25 mouse cellular contexts compared by ENCODE assay signal in the genomic region with DNA sequence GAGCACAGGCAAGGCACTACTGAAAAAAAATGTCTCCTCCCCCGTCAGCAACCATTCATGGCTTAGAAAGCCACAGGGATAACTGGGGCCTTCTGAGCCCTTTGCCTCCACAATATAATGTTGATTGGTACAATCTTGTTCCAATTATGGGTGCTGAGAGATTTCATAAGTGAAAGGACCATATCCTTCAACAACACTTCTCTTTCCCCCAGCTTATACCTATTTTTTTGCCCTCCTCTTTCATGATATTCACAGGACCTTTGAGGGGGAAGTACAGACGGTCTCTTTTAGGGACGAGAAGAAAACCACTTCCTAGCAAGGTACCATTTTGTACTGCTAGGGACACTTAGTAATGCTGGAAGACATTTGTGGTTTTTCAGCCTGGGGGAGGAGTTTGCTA. TPM values are rescaled to one million over a fixed set of nuclear protein-coding genes. Genes with fewer than 3 reads are reported as not detected.
"Had no signal": no experiment of that assay in that cellular context is flagged by ENCODE, and none has a peak within 500 bp of the region (broad histone marks: within the 10 kb centered on the region; RNA-seq: fewer than 3 reads in every experiment).

No protein-coding gene starts in this region.

- H3K27me3 ChIP-seq: neural tube, embryonic 13.5 days; neural tube, embryonic 15.5 days; stomach, embryonic 15.5 days had no signal

- H3K27ac ChIP-seq: neural tube, embryonic 13.5 days; neural tube, embryonic 15.5 days; stomach, embryonic 15.5 days; stomach, postnatal 0 days had no signal

- H3K9me3 ChIP-seq: neural tube, embryonic 13.5 days; neural tube, embryonic 15.5 days; stomach, embryonic 15.5 days had no signal

- H3K9ac ChIP-seq: neural tube, embryonic 13.5 days; neural tube, embryonic 15.5 days; stomach, embryonic 15.5 days had no signal

- DNase-seq: retina, postnatal 1 day; right cerebral cortex, adult 18-20 months; right cerebral cortex, postnatal 14 days; right cerebral cortex, postnatal 25 days; right cerebral cortex, postnatal 4 days; spleen, adult 18-20 months; thymus, adult 18-20 months; thymus, adult 2 months; thymus, postnatal 14 days; thymus, postnatal 25 days; thymus, postnatal 36 days; thymus, postnatal 4 days had no signal

- H3K36me3 ChIP-seq: neural tube, embryonic 13.5 days; neural tube, embryonic 15.5 days; stomach, embryonic 15.5 days had no signal

- H3K4me3 ChIP-seq: neural tube, embryonic 13.5 days; neural tube, embryonic 15.5 days; stomach, embryonic 15.5 days had no signal

- H3K4me1 ChIP-seq: stomach, embryonic 15.5 days had no signal

- H3K4me2 ChIP-seq: neural tube, embryonic 13.5 days; neural tube, embryonic 15.5 days; stomach, embryonic 15.5 days had no signal

RNA-seq across cellular contexts. Expression of a gene that starts 57.1 kb away (rescaled TPM):
- total RNA-seq: neutrophil, adult 5-6 weeks had no signal
- polyA plus RNA-seq: neural tube, embryonic 13.5 days; neural tube, embryonic 14.5 days; neural tube, embryonic 15.5 days; small intestine, adult 2 months; spleen, adult 2 months; stomach, embryonic 14.5 days; stomach, embryonic 15.5 days; stomach, embryonic 16.5 days; stomach, postnatal 0 days; testis, adult 2 months; thymus, adult 2 months; thymus, postnatal 0 days; urinary bladder, adult 2 months had no signal
